Mouse (Mus musculus) hindbrain, embryonic 13.5 days (tissue): Measurements from ENCODE around the gene Psmd10. TPM values are rescaled to one million over a fixed set of nuclear protein-coding genes. Genes with fewer than 3 reads are reported as not detected.

Experiments
- ATAC-seq: fragments of 200-750 bp; cut with Nextera tagmentation; 2 replicates; pipeline ENCODE4 v1.8.0; 2017; ENCODE audit warnings: moderate TSS enrichment; ENCODE audit not compliant: low FRiP score
- H3K27ac ChIP-seq: fragments of 300-500 bp; sonication (generic); 2 replicates; pipeline ENCODE4 v1.5.1; 2015; ENCODE audit warnings: inconsistent platforms, mild to moderate bottlenecking, moderate library complexity
- H3K27me3 ChIP-seq: fragments of 300-500 bp; sonication (generic); 2 replicates; pipeline ENCODE4 v1.6.1; 2015; ENCODE audit warnings: mild to moderate bottlenecking, inconsistent platforms
- H3K36me3 ChIP-seq: fragments of 300-500 bp; sonication (generic); 2 replicates; pipeline ENCODE4 v1.6.1; 2015; ENCODE audit warnings: mild to moderate bottlenecking, inconsistent platforms
- H3K4me1 ChIP-seq: fragments of 300-500 bp; sonication (generic); replicated peaks from 2 replicates; pipeline ENCODE4 v1.6.1; 2015; ENCODE audit warnings: inconsistent platforms
- H3K4me2 ChIP-seq: fragments of 300-500 bp; sonication (generic); 2 replicates; pipeline ENCODE4 v1.6.1; 2015; ENCODE audit warnings: inconsistent platforms, mild to moderate bottlenecking, moderate library complexity
- H3K4me3 ChIP-seq: fragments of 300-500 bp; sonication (generic); 2 replicates; pipeline ENCODE4 v1.5.1; 2015; ENCODE audit warnings: mild to moderate bottlenecking, inconsistent platforms
- H3K9ac ChIP-seq: fragments of 300-500 bp; sonication (generic); 2 replicates; pipeline ENCODE4 v1.6.1; 2015; ENCODE audit warnings: mild to moderate bottlenecking, inconsistent platforms
- H3K9me3 ChIP-seq: fragments of 300-500 bp; sonication (generic); 2 replicates; pipeline ENCODE4 v1.6.1; 2016; ENCODE audit warnings: inconsistent platforms
- WGBS: fragments of 180-500 bp; shearing (Covaris S2); methylation state at CpG from one replicate; pipeline ENCODE4 v1.1.7; 2015; 5-methylcytosine and 5-hydroxymethylcytosine counted together
- polyA plus RNA-seq: library from polyadenylated mRNA; unstranded; fragments of >200 nt; fragmentation: Nextera tagmentation; extraction: Ambion mirVana; gene quantifications from 2 replicates; pipeline ENCODE4 v1.2.1, GENCODE M21; 2015

The Psmd10 gene
- 49.5 and 51.0 TPM in 2 replicates for polyA plus RNA-seq

DNA sequence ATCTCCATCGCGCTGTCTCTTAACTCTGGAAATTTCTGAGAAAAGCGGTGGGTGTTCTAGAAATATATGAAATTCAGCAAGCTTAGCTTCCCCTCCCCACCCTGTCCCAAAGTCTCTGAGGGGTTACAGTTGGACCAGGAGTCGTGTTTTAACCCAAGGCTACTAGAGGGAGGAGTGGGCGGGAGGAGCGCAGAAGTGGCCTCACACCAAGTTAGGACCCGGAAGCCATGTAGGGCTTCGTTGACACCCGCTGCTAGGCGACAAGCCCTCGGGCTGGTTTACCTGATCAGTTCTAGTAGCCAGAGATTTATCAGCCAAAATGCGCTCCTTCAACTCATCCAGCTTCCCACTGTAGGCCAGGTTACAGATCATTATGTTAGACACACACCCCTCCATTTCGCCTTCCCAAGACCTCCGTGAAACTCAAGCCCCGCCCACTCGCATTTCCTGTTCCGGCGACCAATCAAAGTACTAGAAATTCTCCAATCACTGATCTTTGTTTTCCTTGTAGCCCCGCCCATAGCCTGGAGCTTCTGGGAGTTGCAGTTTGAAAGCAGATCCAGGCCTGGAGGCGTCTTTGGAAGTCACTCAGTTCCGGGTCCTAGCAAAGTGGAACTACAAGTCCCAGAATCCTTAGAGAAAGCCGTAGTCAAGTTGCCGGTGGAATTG, at the start of gene Psmd10, which contains the start of gene Atg4a:
Psmd10 (minus strand) TSS at position 457 of the 669 bp plus-strand sequence.
Atg4a (plus strand) TSS at position 636 of the 669 bp plus-strand sequence.
- peak within 1 kb of the TSS; percentile 65 for H3K9ac ChIP-seq
- H3K4me2 ChIP-seq, result peak within 1 kb of the TSS; percentile 54
- H3K9me3 ChIP-seq, result no peaks in the 10 kb centered on the region
- peak within 1 kb of the TSS; percentile 49 for H3K4me3 ChIP-seq
- H3K27me3 ChIP-seq, result peaks cover 21% of the 10 kb centered on the region; the same call in 1 of the 2 replicates
- WGBS, result 17% methylated on average over 23 of the region's 23 CpGs
- H3K4me1 ChIP-seq, result peaks cover 3% of the 10 kb centered on the region; the same call in 1 of the 2 replicates
- ATAC-seq, result peak; percentile 99
- peak within 1 kb of the TSS; percentile 13; the same call in 1 of the 2 replicates for H3K27ac ChIP-seq
- no peaks in the 10 kb centered on the region for H3K36me3 ChIP-seq

DNA sequence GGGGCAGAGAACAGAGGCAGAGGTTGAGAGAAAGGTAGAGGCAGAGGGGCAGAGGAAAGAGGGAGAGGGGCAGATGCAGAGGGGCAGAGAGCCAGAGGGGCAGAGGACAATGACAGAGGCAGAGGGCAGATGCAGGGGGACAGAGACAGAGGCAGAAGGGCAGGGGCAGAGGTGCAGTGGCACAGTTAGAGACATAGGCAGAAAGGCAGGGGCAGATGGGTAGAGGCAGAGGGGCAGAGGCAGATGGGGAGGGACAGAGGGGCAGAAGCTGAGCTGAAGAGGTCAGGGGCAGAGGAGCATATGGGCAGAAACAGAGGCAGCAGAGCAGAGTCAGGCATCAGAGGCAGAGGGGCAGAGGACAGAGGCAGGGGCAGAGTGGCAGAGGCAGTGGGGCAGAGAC, 42.4 kb upstream of the Psmd10 start:
- no peak for ATAC-seq

DNA sequence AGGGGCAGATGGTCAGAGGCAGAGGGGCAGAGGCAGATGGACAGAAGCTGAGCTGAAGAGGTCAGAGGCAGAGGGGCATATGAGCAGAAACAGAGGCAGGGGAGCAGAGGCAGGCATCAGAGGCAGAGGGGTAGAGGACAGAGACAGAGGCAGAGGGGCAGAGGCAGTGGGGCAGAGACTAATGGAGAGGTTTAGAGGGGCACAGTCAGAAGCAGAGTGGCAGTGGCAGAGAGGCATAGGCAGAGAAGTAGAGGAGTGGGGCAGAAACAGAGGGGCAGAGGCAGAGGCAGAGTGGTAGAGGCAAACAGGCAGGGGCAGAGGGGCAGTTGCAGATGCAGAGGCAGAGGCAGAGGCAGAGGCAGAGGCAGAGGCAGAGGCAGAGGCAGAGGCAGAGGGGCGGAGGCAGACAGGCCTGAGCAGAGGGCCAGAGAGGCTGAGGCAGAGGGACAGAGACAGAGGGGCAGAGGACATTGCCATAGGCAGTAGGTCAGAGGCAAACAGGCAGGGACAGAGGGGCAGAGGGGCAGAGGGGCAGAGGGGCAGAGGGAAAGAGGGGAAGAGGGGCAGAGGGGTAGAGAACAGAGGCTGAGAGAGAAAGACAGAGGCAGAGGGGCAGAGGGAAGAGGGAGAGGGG, 41.5 kb upstream of the Psmd10 start:
- Histone ChIP-seq H3K9me3 (no peaks in the 10 kb centered on the region), H3K4me1 (no peaks in the 10 kb centered on the region), H3K27me3 (peaks cover 47% of the 10 kb centered on the region), H3K27ac (no peak overlapping the region), H3K4me3 (no peak overlapping the region), H3K9ac (no peak overlapping the region), H3K4me2 (no peak overlapping the region), H3K36me3 (peaks cover 3% of the 10 kb centered on the region; the same call in 1 of the 2 replicates)
- no peak for ATAC-seq
- WGBS, result 67% methylated on average over 1 of the region's 1 CpGs

More for the DNA sequence above, 42.4 kb upstream of the Psmd10 start:
- no peak overlapping the region for H3K27ac ChIP-seq
- H3K9me3 ChIP-seq, result no peaks in the 10 kb centered on the region
- no peak overlapping the region for H3K4me2 ChIP-seq
- H3K4me1 ChIP-seq, result no peaks in the 10 kb centered on the region
- H3K36me3 ChIP-seq, result peaks cover 3% of the 10 kb centered on the region; the same call in 1 of the 2 replicates
- peaks cover 44% of the 10 kb centered on the region for H3K27me3 ChIP-seq
- no peak overlapping the region for H3K9ac ChIP-seq
- H3K4me3 ChIP-seq, result no peak overlapping the region

DNA sequence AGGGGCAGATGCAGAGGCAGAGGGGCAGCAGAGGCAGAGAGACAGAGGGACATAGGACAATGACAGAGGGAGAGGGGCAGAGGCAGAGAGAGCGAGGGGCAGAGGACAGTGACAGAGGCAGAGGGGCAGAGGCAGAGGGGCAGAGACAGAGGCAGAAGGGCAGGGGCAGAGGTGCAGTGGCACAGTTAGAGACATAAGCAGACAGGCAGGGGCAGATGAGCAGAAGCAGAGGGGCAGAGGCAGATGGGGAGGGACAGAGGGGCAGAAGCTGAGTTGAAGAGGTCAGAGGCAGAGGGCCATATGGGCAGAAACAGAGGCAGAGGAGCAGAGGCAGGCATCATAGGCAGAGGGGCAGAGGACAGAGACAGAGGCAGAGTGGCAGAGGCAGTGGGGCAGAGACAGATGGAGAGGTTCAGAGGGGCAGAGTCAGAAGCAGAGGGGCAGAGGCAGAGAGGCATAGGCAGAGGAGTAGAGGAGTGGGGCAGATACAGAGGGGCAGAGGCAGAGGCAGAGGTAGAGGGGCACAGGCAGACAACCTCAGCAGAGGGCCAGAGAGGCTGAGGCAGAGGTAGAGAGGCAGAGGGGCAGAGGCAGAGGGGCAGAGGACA, 40.5 kb upstream of the Psmd10 start:
- Histone ChIP-seq H3K36me3 (peaks cover 3% of the 10 kb centered on the region; the same call in 1 of the 2 replicates), H3K27me3 (peaks cover 48% of the 10 kb centered on the region), H3K9ac (no peak overlapping the region; the same call in 1 of the 2 replicates), H3K4me2 (no peak overlapping the region), H3K4me1 (no peaks in the 10 kb centered on the region), H3K4me3 (no peak overlapping the region), H3K9me3 (no peaks in the 10 kb centered on the region), H3K27ac (no peak overlapping the region)
- 47% methylated on average over 1 of the region's 1 CpGs for WGBS
- peak; percentile 63; the same call in 1 of the 2 replicates for ATAC-seq

DNA sequence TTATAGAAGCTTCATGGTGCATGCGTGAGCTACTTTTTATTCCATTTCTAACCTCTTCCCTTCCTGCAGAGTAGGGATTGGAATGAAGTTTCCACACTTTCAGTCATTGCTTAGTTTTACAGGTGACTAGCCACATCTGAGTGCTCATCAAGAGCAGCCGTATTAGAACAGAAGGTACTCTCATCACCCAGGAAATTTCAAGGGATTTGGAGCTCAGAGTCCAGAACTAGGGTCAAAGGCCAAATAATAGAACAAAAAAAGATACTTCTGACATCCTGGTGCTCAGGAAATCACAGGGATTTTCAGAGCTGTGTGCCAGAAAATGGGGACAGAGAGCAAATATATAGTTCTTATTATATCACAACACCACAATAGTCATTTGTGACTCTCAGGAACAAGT, 28.7 kb upstream of the Psmd10 start:
- H3K27me3 ChIP-seq, result peaks cover 80% of the 10 kb centered on the region
- peaks cover 4% of the 10 kb centered on the region; the same call in 1 of the 2 replicates for H3K36me3 ChIP-seq
- H3K4me2 ChIP-seq, result no peak overlapping the region
- ATAC-seq, result no peak
- no peak overlapping the region for H3K4me3 ChIP-seq
- no peak overlapping the region for H3K27ac ChIP-seq
- WGBS, result 93% methylated on average over 2 of the region's 2 CpGs
- H3K4me1 ChIP-seq, result no peaks in the 10 kb centered on the region
- H3K9ac ChIP-seq, result no peak overlapping the region
- H3K9me3 ChIP-seq, result no peaks in the 10 kb centered on the region

DNA sequence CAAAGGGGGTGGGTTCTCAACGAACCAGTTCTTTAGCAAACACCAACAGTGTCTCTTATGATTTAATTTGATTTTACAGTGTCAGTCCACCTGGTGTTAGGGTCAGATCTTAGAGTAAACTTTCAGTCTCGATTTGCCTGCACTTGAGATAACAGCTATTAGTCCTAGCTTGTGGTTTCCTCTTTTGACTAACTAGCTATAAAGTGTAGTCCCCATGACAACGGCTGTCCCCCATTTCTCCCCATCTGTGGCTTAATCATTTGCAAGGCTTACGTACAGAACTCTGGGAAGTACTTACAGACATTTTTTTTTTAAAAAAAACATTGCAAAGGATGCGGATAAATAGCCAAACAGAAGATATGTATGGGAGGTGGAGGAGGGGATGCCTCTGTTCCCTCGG, 28.3 kb upstream of the Psmd10 start:
- peaks cover 80% of the 10 kb centered on the region for H3K27me3 ChIP-seq
- H3K9ac ChIP-seq, result no peak overlapping the region
- no peaks in the 10 kb centered on the region for H3K4me1 ChIP-seq
- no peaks in the 10 kb centered on the region for H3K9me3 ChIP-seq
- no peak for ATAC-seq
- H3K27ac ChIP-seq, result no peak overlapping the region
- H3K36me3 ChIP-seq, result no peaks in the 10 kb centered on the region
- H3K4me2 ChIP-seq, result no peak overlapping the region
- H3K4me3 ChIP-seq, result no peak overlapping the region
- WGBS, result 76% methylated on average over 6 of the region's 6 CpGs

DNA sequence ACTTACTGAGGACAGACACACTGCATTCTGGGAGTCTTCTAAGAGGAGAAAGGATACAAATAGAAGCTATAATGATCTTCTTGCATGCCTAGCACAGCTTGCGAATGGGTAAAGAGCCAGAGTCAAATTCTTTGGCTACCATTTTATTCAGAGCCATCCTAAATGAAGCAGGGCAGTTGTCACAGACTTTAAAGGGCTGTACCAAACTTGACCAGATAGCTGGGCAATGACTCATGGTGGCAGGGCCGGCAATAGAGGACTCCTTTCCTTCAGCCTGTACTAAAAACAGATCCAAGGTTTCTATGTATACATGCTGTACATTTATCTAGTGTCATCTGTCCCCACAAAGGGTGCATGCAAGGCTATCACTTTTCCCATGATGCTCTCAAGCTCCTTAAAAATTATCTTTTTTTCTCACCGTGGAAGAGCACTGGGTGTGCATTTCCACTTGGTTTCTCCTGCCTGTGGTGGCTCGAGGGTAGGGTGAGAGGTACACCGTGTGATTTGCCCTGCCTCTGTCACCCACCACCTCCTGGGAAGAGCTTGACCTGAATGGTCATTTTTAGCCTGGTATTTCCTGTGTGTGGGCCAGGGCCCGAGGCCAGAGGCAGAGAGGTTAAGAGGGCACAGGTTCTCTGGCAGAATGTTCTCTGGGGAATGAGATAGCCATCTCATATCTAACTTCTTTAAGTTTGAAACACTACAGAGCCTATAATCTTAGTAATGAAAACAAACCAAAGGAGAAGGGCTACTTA, 26.9 kb upstream of the Psmd10 start:
- H3K4me2 ChIP-seq, result no peak overlapping the region
- no peaks in the 10 kb centered on the region for H3K4me1 ChIP-seq
- 53% methylated on average over 6 of the region's 6 CpGs for WGBS
- ATAC-seq, result no peak
- H3K9ac ChIP-seq, result no peak overlapping the region
- H3K4me3 ChIP-seq, result no peak overlapping the region
- peaks cover 80% of the 10 kb centered on the region for H3K27me3 ChIP-seq
- H3K36me3 ChIP-seq, result no peaks in the 10 kb centered on the region
- H3K9me3 ChIP-seq, result no peaks in the 10 kb centered on the region
- no peak overlapping the region for H3K27ac ChIP-seq

DNA sequence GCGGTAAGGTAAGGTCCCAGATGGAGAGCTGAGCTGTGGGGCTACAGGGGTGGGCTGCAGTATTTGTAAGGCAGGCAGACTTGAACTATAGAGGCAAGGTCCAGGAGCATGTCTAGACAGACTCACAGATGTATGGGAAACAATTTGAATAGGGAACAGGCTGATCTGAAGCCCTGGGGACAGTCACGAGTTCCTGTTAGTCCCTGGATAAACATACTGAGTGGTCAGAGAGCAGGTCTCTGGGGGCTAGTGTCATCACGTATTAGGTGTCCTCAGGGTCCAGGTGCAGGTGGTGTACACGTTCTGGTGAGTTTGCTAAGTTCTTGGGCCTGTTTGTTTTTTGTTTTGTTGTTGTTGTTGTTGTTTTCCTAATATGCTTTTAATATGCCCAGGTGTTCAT, 23.6 kb upstream of the Psmd10 start:
- no peak overlapping the region for H3K4me3 ChIP-seq
- 75% methylated on average over 4 of the region's 4 CpGs for WGBS
- H3K9ac ChIP-seq, result no peak overlapping the region
- no peak overlapping the region for H3K27ac ChIP-seq
- no peaks in the 10 kb centered on the region for H3K9me3 ChIP-seq
- peaks cover 59% of the 10 kb centered on the region for H3K27me3 ChIP-seq
- ATAC-seq, result no peak
- H3K4me2 ChIP-seq, result no peak overlapping the region
- no peaks in the 10 kb centered on the region for H3K36me3 ChIP-seq
- H3K4me1 ChIP-seq, result no peaks in the 10 kb centered on the region

DNA sequence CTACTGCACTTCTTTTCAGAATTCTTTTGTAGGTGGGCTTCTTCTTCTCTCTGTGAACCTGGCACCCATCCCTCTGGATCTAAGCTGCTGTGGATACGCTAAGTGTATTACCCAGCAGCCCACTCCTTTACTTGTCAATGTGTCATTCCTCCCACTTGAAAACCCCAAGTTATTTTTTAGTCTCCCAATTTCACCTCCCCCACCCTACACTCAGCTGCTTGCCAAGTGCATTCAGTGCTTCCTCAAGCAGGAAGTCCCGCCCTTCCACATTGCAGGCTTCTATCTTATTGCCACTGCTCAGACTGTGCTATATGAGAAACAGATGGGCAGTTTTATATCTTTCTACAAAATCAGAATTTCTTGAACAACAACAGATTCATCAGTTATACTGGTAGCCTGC, 23.0 kb upstream of the Psmd10 start:
- no peak overlapping the region for H3K9ac ChIP-seq

DNA sequence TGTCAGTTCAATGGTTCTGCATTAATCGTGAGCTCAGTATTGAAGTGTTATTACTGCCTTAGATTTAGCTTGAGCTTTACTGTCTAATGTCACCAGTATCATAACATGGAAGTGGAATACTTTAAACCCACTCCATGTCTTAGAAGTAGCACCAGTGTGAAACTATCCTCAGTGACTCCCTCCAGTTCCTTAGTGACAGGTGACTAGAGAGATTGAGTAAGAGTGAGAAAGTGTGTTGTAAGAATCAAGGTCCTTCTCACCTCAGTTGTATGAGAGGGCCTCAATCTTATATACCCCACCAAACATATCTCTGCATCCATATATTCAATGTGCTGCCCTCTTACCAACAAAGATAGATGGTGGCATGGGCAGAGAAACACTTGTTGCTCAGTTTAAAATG, 22.4 kb upstream of the Psmd10 start:
- Histone ChIP-seq H3K4me1 (no peaks in the 10 kb centered on the region), H3K9ac (no peak overlapping the region), H3K4me2 (no peak overlapping the region), H3K27ac (no peak overlapping the region), H3K4me3 (no peak overlapping the region), H3K36me3 (no peaks in the 10 kb centered on the region), H3K9me3 (no peaks in the 10 kb centered on the region), H3K27me3 (peaks cover 52% of the 10 kb centered on the region)
- ATAC-seq, result no peak
- WGBS, result 93% methylated on average over 1 of the region's 1 CpGs

More for the DNA sequence above, 23.0 kb upstream of the Psmd10 start:
- Histone ChIP-seq H3K36me3 (no peaks in the 10 kb centered on the region), H3K27me3 (peaks cover 57% of the 10 kb centered on the region), H3K9me3 (no peaks in the 10 kb centered on the region), H3K4me1 (no peaks in the 10 kb centered on the region), H3K4me3 (no peak overlapping the region), H3K4me2 (no peak overlapping the region), H3K27ac (no peak overlapping the region)
- ATAC-seq, result no peak
- whole genome bisulfite sequencing, result 93% methylated on average over 2 of the region's 2 CpGs

DNA sequence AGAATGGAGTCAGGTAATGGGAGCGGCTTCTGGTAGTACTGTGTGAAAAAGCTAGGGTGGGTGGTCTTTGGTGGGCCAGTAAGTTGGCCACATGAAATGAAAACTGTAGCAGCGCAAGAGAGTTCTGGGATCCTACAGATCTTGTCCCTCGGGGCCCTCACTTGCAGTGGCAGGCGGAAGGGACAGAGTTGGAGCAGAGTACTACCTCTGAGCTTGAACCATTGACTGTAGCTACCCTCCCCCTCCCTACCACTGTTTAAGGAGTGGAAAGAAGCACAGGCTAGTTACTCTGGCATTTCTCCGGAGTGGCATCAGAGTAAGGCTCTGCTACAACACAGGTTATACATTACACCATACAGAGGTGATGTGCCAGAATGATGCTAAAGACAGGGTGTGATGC, 431 bp upstream of the Psmd10 start:
- Histone ChIP-seq H3K4me3 (peak overlapping the region; percentile 49), H3K36me3 (no peaks in the 10 kb centered on the region), H3K9me3 (no peaks in the 10 kb centered on the region), H3K27me3 (peaks cover 20% of the 10 kb centered on the region; the same call in 1 of the 2 replicates), H3K27ac (no peak overlapping the region), H3K9ac (peak overlapping the region; percentile 65), H3K4me2 (peak overlapping the region; percentile 54), H3K4me1 (peaks cover 3% of the 10 kb centered on the region; the same call in 1 of the 2 replicates)
- ATAC-seq, result peak; percentile 83
- 16% methylated on average over 5 of the region's 5 CpGs for WGBS

DNA sequence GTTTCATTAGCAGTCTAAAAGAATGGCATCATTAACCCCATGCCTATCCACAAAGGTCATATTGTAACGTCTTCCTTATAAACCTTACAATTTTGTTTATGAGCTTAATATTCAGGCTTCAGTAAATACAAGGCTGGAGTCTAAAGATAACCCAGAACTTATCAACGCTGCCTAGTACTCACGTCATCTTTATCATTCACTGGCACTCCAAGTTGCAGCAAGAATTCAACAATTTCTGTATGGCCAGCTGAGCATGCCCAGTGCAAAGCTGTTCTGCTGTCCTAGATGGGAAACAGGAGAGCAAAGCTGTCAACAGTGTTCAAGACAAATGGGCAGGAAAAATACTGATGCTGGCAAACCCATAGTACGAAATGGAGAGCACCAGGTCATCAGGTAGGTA, 2.9 kb downstream of the Psmd10 start:
- H3K4me3 ChIP-seq, result no peak overlapping the region
- no peaks in the 10 kb centered on the region for H3K9me3 ChIP-seq
- peaks cover 3% of the 10 kb centered on the region; the same call in 1 of the 2 replicates for H3K4me1 ChIP-seq
- H3K36me3 ChIP-seq, result peaks cover 9% of the 10 kb centered on the region
- 95% methylated on average over 4 of the region's 4 CpGs for WGBS
- H3K4me2 ChIP-seq, result no peak overlapping the region
- no peak for ATAC-seq
- peaks cover 23% of the 10 kb centered on the region; the same call in 1 of the 2 replicates for H3K27me3 ChIP-seq
- H3K9ac ChIP-seq, result no peak overlapping the region
- H3K27ac ChIP-seq, result no peak overlapping the region
